Mouse (Mus musculus) frontal cortex, postnatal 25 days (tissue): ENCODE measurements around the gene Olfr12.

Experiments used
- DNase-seq, 2 experiments: peaks; one replicate each; pipeline ENCODE4 v3.0.0; 2022; ENCODE audit warnings: low spot score in 2 of 2

Gene Olfr12

DNA sequence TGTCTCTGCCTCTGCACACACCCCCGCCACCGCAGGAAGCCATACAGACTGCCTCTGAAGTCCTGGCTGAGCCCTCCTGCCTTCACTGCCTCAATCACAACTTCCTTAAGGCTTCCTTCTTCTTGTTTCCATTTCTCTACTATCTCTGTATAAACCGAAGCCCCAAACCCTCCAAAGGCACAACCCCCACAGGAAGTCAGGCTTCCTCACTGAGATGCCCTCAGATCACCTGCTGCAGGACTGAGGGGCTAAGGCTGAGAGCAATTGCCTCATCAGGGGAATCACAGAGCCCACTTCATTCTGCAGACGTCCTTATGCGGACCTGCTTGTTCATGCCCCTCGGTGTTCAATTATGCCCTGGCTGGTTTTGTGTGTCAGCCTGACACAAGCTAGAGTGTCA is 22.8 kb downstream of the Olfr12 start:
- DNase-seq: no peak

- peak; percentile 75 to 85 for DNase-seq
Observed at GRCm38 (mm10) chr1:92641514-92642272, 24.1 kb downstream of the Olfr12 start, which contains the start of gene Cops9. Cops9 (minus strand) TSS chr1:92641985.

DNA sequence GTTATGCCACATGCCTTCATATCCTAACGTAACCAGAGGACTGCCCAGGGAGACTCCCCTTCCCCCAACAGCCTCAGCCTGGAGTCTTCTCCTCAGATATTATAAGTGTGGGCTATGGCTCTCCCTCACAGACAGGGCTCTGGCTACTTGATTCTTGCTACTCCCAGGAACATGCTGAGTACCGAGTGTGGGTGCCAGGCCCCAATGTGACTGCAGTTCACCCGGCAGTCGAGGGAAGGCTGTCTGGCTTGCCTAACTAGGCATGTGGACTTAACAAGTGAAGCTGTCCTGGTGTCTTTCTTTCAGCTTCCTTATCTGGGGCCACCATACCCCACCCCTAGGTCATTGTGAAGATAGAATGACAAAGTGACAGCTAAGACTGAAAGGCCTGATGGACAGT is 26.1 kb downstream of the Olfr12 start:
- no peak for DNase-seq

GRCm38 (mm10) chr1:92644916-92645315 is 27.3 kb downstream of the Olfr12 start:
- DNase-seq: no peak

DNA sequence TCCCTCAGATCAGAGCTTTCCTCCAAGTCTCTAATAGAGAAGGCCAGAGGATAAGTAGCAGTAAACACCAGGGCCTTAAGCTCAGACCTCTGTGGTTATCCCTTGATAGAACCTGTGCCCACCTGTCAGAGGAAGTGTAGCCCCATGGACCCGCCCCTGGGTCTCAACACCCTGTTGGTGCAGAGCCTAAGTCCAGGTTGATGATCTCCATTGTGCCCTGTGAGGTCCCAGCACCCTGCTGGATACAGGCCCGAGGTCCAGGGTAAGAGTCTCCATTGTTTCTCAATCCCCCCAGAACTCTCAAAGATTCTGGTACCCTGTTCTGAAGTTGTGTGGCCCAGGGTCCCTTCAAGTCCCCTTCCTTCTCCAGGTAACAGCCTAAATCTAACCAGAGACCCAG is 28.5 kb downstream of the Olfr12 start:
- DNase-seq: no peak

DNA sequence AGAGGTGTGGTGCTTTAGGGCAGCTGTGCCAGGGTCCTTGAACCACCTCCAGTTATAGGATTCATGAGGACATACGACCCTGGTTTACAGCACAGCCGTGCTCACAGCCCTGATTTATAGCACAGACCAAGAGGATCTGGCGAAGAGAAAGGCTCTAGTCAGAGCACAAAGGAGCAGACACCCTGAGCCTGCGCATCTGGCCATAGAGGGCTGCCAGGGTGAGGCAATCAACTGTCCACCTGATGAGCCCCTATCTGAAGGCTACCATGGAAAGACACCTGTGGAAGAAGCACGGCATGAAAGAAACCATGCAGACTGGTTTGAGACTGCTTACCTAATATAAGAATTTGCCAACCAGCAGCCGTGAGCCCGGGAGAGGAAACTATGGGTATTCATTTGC is 29.0 kb downstream of the Olfr12 start:
- no peak for DNase-seq

DNA sequence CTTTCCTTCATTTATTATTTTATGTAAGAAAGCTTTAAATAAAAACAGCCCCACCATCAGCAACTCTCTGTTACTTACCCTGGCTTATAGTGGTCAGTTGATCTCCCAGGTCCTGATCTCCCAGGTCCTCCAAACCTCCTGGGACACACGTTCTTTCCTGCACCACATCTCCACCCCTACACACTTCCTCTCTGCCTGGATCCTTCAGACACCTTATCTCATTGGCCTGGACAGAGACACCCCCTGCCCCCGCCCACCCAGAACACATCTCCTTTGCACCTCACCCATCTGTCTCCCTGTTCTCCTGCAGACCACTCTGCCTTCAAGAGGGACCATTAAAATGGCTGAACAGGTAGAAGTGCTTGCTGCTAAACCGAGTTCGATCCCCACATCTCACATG is 29.4 kb downstream of the Olfr12 start:
- no peak for DNase-seq

GRCm38 (mm10) chr1:92647752-92648151 is 30.2 kb downstream of the Olfr12 start:
- DNase-seq: peak; percentile 69 to 74

DNA sequence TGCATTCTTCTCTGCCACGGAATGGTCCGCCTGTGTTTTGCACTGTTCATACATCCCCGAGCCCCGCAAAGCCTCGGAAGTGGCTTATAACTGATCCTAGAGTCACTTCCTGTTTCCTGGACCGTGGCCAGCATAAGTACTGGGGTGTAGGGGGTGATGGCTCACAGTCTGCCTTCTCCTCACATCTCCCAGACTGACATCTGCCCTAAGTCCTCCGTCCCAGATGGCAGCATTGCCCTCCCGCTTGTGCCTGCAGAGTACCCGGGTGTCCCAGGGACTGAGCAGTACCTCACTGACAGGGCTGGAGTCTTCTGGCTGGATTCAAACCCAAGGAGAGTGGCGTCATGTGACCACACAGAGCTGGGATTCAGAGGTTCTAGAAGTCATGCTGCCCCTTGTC is 30.6 kb downstream of the Olfr12 start:
- no peak for DNase-seq

GRCm38 (mm10) chr1:92648673-92649072 is 31.1 kb downstream of the Olfr12 start, which contains the start of gene Otos:
Otos (minus strand) TSS chr1:92648841.
- peak; percentile 53 to 71 for DNase-seq

DNA sequence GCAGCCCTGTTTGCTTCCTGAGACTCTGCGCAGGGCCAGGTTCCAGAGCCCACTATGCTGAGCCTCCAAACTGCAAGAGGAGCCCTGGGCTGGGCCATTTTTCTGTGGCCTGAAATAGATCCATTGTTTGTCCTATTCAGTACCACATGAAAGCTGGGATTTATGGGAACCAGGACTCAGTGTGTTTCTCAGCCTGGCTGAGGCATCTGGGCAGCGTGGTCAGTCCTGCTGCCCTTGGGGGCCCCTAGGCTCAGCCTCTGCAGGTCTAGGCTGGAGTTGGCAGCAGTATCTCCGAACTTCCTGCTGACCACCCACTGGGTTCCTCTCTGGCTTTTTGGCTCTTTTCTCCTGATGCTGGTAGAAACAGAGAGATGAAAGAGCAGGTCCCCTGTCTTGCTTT is 33.9 kb downstream of the Olfr12 start:
- DNase-seq: no peak

GRCm38 (mm10) chr1:92653179-92653578 is 35.6 kb downstream of the Olfr12 start:
- no peak for DNase-seq

- DNase-seq: no peak
Observed at GRCm38 (mm10) chr1:92654676-92655075, 37.1 kb downstream of the Olfr12 start.

DNA sequence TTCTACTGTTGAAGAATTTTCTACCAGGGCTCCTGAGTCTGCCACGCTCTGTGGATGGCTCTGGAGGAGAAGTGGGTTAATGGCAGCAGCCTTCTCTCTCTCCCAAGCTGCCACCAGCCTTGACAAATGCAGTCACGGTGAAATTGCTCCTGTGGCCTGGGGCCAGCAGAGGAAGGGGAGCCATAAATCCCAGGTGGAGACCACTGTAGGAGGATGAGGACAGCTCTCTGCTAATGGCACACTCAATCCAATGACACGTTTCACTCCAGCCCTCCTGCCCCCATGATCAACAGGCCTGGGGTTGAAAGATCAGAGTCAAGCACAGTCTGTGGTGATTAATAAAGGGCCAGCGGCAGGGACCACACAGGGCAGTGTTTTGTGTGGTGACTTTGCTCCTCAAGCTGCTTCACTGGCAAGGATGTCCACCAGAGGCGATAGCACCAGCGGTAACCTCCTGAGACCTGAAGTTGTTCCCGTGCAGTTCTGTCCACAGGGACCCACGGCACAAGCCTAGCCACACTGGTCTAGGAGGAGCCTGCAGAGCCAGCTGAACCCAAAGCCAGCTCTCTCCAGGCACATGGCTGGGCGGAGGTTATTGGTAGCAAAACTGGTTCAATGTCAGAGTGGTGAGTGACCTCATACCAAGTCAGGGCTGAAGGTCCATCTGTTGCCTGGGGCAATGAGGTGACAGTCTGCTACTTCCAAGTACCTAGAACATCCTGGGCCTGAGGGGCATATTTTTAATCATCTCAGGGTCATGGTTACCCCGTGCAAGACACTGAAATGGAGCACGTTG is 39.6 kb downstream of the Olfr12 start:
- DNase-seq: no peak

DNA sequence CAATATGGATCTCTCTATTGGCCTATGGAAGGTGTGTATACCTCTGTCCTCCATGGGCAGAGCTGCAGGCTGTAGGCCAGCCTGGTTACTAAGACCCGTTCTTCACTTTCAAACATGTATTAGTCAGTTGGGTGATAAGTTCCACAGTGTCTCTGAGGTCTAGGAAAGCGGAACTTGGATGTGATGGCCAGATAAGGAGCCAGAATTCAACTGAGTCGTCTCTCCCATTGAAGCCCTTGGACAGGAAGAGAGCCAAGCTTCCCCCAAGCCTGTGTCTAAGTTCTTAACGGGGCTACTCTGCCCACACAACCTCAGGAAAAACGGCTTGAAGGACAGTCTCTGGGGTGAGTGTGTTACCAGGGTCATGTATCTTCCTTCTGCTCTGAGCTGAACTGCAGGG is 41.8 kb downstream of the Olfr12 start:
- DNase-seq: no peak

GRCm38 (mm10) chr1:92667106-92667505 is 49.5 kb downstream of the Olfr12 start:
- DNase-seq: no peak

GRCm38 (mm10) chr1:92669430-92669829 is 51.8 kb downstream of the Olfr12 start:
- DNase-seq: no peak

- DNase-seq: no peak
Observed at GRCm38 (mm10) chr1:92671326-92671725, 53.7 kb downstream of the Olfr12 start.
